Mouse (Mus musculus): ENCODE data around the gene Lama5. TPM values are rescaled to one million over a fixed set of nuclear protein-coding genes. Genes with fewer than 3 reads are reported as not detected.

The Lama5 gene
- 1 to 10 TPM in 1 of 2 experiments, under 1 TPM in 1; 0.30 to 1.3 TPM for polyA plus RNA-seq (2017; shearing (Covaris generic))

DNA sequence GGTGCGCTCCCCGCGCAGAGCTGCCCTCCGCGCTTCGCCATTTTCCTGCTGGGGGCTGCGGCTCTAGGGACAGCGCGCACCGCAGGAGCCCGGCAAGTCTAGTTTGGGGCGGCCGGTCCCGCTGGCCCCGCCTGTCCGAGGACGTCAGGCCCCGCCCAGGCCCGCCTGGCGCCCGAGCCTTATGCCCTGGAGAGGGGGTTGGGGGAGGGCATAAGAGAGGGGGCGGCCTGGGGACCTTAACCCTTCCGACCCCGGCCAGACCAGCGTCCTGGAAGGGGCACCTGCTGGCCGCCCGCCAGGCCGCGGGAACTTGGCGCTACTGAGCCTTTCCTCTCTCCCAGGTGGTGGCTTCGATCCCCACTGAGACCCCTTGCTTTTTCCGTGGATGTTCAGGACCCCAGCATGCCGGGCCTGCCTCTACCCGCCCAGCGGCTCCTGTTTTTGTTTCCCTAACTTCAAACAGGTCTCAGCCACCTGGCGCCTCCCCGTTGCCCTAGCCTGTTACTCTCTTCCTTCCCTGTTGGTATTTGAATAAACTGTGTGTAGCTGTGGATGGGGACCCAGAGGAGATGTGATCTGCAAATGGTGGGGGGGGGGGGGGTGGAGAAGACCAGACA lies at the start of gene Lama5:
Gene Lama5 (minus strand): TSS at position 98 of the 617 bp plus-strand sequence.

GRCm38 (mm10) chr2:180273394-180274244 lies 48.0 kb upstream of the Lama5 start, which contains the start of gene Cables2:
Gene Cables2, minus strand, starts transcription at chr2:180273496.

DNA sequence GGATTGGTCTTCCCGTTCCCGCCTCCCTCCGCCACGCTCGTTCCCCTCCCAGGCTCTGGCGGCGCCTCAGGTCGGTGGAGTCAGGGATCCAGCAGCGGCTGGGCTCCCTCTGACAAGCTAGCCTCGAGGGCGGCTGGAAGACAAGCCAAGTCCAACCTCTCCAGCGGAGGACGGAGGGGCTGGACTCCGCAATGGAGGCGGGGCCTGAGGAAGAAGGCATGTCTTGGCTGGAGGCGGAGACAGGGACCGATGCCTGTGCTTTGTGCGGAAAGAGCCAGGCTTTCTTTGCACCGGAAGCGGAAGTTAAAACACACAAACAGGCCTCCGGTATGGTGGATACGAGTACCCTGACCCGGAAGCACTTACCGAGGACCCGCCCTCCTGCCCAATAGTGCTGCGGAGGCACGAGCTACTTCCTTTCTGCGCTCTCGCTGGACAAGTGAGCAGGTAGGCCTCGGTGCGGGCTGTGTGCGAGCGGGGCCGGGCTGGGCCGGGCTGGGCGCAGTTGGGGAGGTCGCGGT lies 31.4 kb upstream of the Lama5 start, which contains the start of gene Rps21:
Gene Rps21 (plus strand): TSS at position 377 of the 521 bp plus-strand sequence.

DNA sequence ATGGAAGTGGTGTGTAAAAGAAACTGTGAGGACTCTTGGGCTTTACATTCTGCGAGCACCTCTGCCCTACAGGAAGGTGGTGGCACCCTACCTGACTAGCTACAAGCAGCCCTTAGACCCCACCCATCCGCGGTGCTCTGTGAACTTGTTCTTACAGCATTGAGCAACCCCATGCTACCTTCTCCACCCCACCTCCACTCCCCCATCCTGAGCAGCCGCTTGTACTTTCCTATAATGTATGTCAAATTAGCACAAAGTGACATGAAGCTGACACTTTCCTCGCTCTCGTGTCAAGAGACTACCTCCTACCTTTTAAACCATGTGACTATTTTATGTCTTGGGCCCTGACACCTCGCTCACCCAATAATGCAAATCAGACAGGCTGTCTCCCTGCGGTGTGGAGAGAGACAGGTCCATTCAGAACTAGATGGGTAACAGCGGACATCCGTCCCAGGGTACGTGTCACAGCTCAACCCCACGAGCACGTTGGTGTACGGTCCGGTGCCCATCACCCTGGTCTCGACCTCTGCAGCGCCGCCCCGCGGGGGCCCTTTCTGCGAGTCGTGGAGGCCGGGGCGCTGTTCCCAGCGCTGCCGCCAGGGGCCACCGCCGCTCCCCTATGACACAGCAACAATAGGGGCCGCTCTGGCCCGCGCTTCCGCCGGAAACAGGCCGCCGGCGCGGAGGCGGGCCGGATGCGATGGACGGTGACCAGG lies 54.7 kb downstream of the Lama5 start, which contains the start of gene Adrm1:
Gene Adrm1 (plus strand): TSS at position 680 of the 716 bp plus-strand sequence.

Other genes starting within 250 kb of the Lama5 start
- 10 to 100 TPM; 14.7 to 19.4 TPM for gene Taf4, start 249.2 kb downstream of the Lama5 start, polyA plus RNA-seq (2017; shearing (Covaris generic))
- 10 to 100 TPM; 16.5 to 18.0 TPM for gene Lsm14b, start 200.9 kb downstream of the Lama5 start, polyA plus RNA-seq (2017; shearing (Covaris generic))
- 100 to 1,000 TPM; 464 to 547 TPM for gene Psma7, start 183.4 kb downstream of the Lama5 start, polyA plus RNA-seq (2017; shearing (Covaris generic))
- 1 to 10 TPM; 2.7 to 3.2 TPM for gene Ss18l1, start 183.3 kb downstream of the Lama5 start, polyA plus RNA-seq (2017; shearing (Covaris generic))
- 10 to 100 TPM; 34.7 to 41.9 TPM for gene Mtg2, start 155.3 kb downstream of the Lama5 start, polyA plus RNA-seq (2017; shearing (Covaris generic))
- not detected for gene Hrh3, start 121.4 kb downstream of the Lama5 start, polyA plus RNA-seq (2017; shearing (Covaris generic))
- gene Osbpl2, start 106.6 kb downstream of the Lama5 start, polyA plus RNA-seq (2017; shearing (Covaris generic)) = 10 to 100 TPM; 41.8 to 45.5 TPM
- gene Adrm1, start 54.4 kb downstream of the Lama5 start, polyA plus RNA-seq (2017; shearing (Covaris generic)) = 100 to 1,000 TPM; 142 to 156 TPM
- gene Rps21, start 31.5 kb upstream of the Lama5 start, polyA plus RNA-seq (2017; shearing (Covaris generic)) = 100 to 1,000 TPM; 501 to 767 TPM
- 10 to 100 TPM; 36.3 to 43.9 TPM for gene Cables2, start 47.6 kb upstream of the Lama5 start, polyA plus RNA-seq (2017; shearing (Covaris generic))
- under 1 TPM in 1 of 2 experiments, not detected in 1; 0.23 TPM for gene Rbbp8nl, start 64.0 kb upstream of the Lama5 start, polyA plus RNA-seq (2017; shearing (Covaris generic))
- not detected for gene Gata5, start 108.8 kb upstream of the Lama5 start, polyA plus RNA-seq (2017; shearing (Covaris generic))
- gene Slco4a1, start 230.4 kb upstream of the Lama5 start, polyA plus RNA-seq (2017; shearing (Covaris generic)) = 1 to 10 TPM in 1 of 2 experiments, under 1 TPM in 1; 0.72 to 1.3 TPM

Data from activated CD4-positive, CD25-positive, alpha-beta regulatory T cell (primary cell).